Mouse (Mus musculus): ENCODE measurements around the gene Car9.

- no peak for TF ChIP-seq EP300 (IDR thresholded peaks at IDR 0.05)
- TF ChIP-seq CTCF (IDR thresholded peaks at IDR 0.05): no peak
Observed at GRCm38 (mm10) chr4:43535628-43536027, 28.9 kb downstream of the Car9 start.

All from lung, postnatal 0 days (tissue).